Mouse (Mus musculus): ENCODE measurements around the gene Col16a1.

- TF ChIP-seq EP300 (IDR thresholded peaks at IDR 0.05; ENCODE audit: low read depth), result no peak
- no peak for TF ChIP-seq CTCF (IDR thresholded peaks at IDR 0.05; ENCODE audit: low read depth)
These were observed 36.9 kb upstream of the Col16a1 start for GRCm38 (mm10) chr4:130010723-130011122.
